Mouse (Mus musculus) cerebellum, adult 9-11 months (tissue): Measurements from ENCODE around the gene Qsox1.

Experiments used
- DNase-seq: peaks from one replicate; pipeline ENCODE4 v3.0.0; 2022

Qsox1 gene

GRCm38 (mm10) chr1:155742411-155743363, 70.0 kb downstream of the Qsox1 start:
- DNase-seq, result no peak

- no peak for DNase-seq
Observed at GRCm38 (mm10) chr1:155741988-155742387, 70.7 kb downstream of the Qsox1 start.

GRCm38 (mm10) chr1:155741378-155741945, 71.2 kb downstream of the Qsox1 start:
- DNase-seq, result no peak

- DNase-seq, result no peak
Observed at GRCm38 (mm10) chr1:155740622-155741377, 71.9 kb downstream of the Qsox1 start.

- DNase-seq, result no peak
Observed at GRCm38 (mm10) chr1:155737809-155738383, 74.8 kb downstream of the Qsox1 start.

- no peak for DNase-seq
Observed at GRCm38 (mm10) chr1:155737017-155737808, 75.5 kb downstream of the Qsox1 start.

- no peak for DNase-seq
Observed at GRCm38 (mm10) chr1:155736096-155736825, 76.4 kb downstream of the Qsox1 start.

GRCm38 (mm10) chr1:155731156-155731555, 81.5 kb downstream of the Qsox1 start:
- no peak for DNase-seq

- no peak for DNase-seq
Observed at GRCm38 (mm10) chr1:155729113-155729795, 83.4 kb downstream of the Qsox1 start.

GRCm38 (mm10) chr1:155727830-155728229, 84.9 kb downstream of the Qsox1 start:
- DNase-seq, result no peak
